Mouse (Mus musculus) spleen, adult 2 months (tissue): Measurements from ENCODE around the gene Jarid2.

Source experiments
- CTCF ChIP-seq: fragments of 200-500 bp; IDR thresholded peaks from 2 replicates; pipeline ENCODE4 v1.5.1; 2011; ENCODE audit warnings: mild to moderate bottlenecking, inconsistent platforms; ENCODE audit not compliant: insufficient read depth, insufficient read length, insufficient replicate concordance; ENCODE audit errors: extremely low read depth
- POLR2A ChIP-seq: fragments of 200-500 bp; IDR thresholded peaks from 2 replicates; pipeline ENCODE4 v1.6.1; 2011; ENCODE audit warnings: low read depth, low read length, inconsistent platforms

DNA sequence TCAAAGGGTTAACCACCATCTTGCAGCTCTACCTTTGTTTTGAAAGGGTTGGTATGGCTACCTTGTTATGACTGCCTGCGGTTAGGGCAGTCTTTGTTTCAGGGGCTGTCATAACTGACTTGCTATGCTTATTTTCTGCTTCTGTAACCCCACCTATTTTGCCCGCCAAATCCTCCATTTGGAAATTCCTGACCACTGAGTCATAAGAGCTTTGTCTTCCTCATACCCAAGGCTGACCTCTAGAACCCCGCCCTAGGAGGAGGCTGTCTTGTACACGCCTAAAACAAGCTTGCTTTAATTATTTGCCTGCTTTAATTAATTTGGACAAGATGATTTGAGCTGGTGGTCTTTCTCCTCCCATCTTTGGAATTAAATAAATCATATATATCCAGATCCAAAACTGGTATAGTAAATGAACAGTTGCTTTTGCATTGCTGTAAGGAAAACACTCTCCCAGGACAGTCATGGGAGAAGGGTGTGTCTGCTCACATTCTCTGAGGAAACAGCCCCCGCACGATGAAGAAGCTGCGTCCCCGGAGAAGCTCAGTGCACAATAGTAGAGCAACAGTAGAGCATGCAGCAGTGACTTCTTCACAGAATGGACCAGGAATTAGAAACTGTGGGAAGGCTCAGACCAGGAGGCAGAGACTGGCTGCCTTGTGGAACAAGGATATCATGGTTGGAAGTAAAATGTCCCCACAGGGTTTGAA is 210.2 kb downstream of the Jarid2 start:
- TF ChIP-seq CTCF = no peak
- TF ChIP-seq POLR2A = no peak
